In the genomic region with DNA sequence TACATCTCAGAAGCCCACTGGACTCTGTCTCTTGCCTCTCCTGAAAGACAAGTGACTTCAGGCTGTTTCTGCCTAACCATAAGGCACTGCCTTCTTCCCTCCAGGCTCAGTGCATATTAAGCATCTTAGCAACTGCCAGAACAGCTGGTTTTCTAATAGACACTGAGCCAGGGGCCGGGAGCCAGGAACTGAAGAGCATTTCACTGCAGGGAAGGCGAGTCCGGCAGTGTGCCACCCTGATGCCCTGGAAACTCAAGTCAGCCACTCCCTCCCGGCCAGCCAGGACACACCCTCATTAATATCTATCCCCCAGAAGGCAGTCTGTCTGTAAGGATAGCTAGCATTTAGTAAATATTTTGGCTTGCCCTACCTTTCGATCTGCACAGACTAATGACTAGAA, we compare ENCODE assay signal across 8 mouse cellular contexts. TPM values are rescaled to one million over a fixed set of nuclear protein-coding genes. Genes with fewer than 3 reads are reported as not detected.
DNase-seq lines count a peak whose midpoint lies in the region; ATAC-seq and TF ChIP-seq lines count a peak whose summit lies in the region.

No protein-coding gene starts in this region.

- no peaks in the 10 kb centered on the region for H3K27me3 ChIP-seq in midbrain, embryonic 16.5 days (ENCODE audit: control insufficient read depth, insufficient read depth, low read depth, low read length)
- H3K27me3 ChIP-seq in midbrain, embryonic 10.5 days (ENCODE audit: low read depth, poor library complexity, severe bottlenecking): no peaks in the 10 kb centered on the region
- H3K27me3 ChIP-seq in limb, embryonic 14.5 days (ENCODE audit: control insufficient read depth, insufficient read depth, low read length): no peaks in the 10 kb centered on the region
- H3K27me3 ChIP-seq in spleen, adult 2 months (ENCODE audit: control insufficient read depth, insufficient read depth, low read length): no peaks in the 10 kb centered on the region

- 0 out of 2 replicates have a peak, but pooled peaks have one; percentile 45 for ATAC-seq in midbrain, embryonic 16.5 days
- peak; percentile 68 for ATAC-seq in limb, embryonic 14.5 days (ENCODE audit: low FRiP score, low read depth)
- ATAC-seq in megakaryocyte, adult 5-6 weeks (ENCODE audit: poor library complexity, severe bottlenecking): no peak; the same call in 1 of the 2 replicates

- H3K4me1 ChIP-seq in midbrain, embryonic 16.5 days (ENCODE audit: control insufficient read depth, insufficient read depth, low read length): no peaks in the 10 kb centered on the region
- peaks cover 3% of the 10 kb centered on the region; the same call in 1 of the 2 replicates for H3K4me1 ChIP-seq in midbrain, embryonic 10.5 days
- peaks cover 13% of the 10 kb centered on the region for H3K4me1 ChIP-seq in limb, embryonic 14.5 days (ENCODE audit: control insufficient read depth, insufficient read depth, low read length)
- H3K4me1 ChIP-seq in spleen, adult 2 months (ENCODE audit: control insufficient read depth, insufficient read depth, insufficient read length): no peaks in the 10 kb centered on the region

- H3K4me2 ChIP-seq in midbrain, embryonic 16.5 days (ENCODE audit: low read length): no peak overlapping the region
- no peak overlapping the region for H3K4me2 ChIP-seq in limb, embryonic 14.5 days (replicated peaks; ENCODE audit: low read depth, low read length, severe bottlenecking)

- TF ChIP-seq POLR2A in limb, embryonic 14.5 days (IDR thresholded peaks at IDR 0.05; ENCODE audit: borderline replicate concordance, extremely low read depth, insufficient read depth, insufficient read length): no peak
- TF ChIP-seq POLR2A in spleen, adult 2 months (IDR thresholded peaks at IDR 0.05; ENCODE audit: low read depth, low read length): no peak

- H3K36me3 ChIP-seq in midbrain, embryonic 16.5 days (ENCODE audit: control insufficient read depth, insufficient read depth, low read length): no peaks in the 10 kb centered on the region; the same call in 1 of the 2 replicates
- no peaks in the 10 kb centered on the region for H3K36me3 ChIP-seq in midbrain, embryonic 10.5 days
- no peaks in the 10 kb centered on the region for H3K36me3 ChIP-seq in limb, embryonic 14.5 days (ENCODE audit: control insufficient read depth, insufficient read depth, low read length)
- peaks cover 4% of the 10 kb centered on the region; the same call in 1 of the 2 replicates for H3K36me3 ChIP-seq in spleen, adult 2 months (ENCODE audit: control insufficient read depth, insufficient read depth, low read length)

- H3K9me3 ChIP-seq in midbrain, embryonic 16.5 days (replicated peaks; ENCODE audit: control insufficient read depth, low read length, poor library complexity, severe bottlenecking): no peaks in the 10 kb centered on the region
- H3K9me3 ChIP-seq in midbrain, embryonic 10.5 days (replicated peaks): no peaks in the 10 kb centered on the region
- H3K9me3 ChIP-seq in limb, embryonic 14.5 days (ENCODE audit: control insufficient read depth, low read length): no peaks in the 10 kb centered on the region

- TF ChIP-seq CTCF in spleen, adult 2 months (IDR thresholded peaks at IDR 0.05; ENCODE audit: extremely low read depth, insufficient read depth, insufficient read length, insufficient replicate concordance): no peak

- H3K9ac ChIP-seq in midbrain, embryonic 16.5 days (ENCODE audit: low read depth, low read length): no peak overlapping the region
- no peak overlapping the region for H3K9ac ChIP-seq in limb, embryonic 14.5 days (ENCODE audit: low read depth, low read length, severe bottlenecking)

- peak; percentile 81 to 86 for DNase-seq in cerebellum, postnatal 10 days
- no peak for DNase-seq in cerebellum, adult 9-11 months
- no peak for DNase-seq in midbrain, embryonic 10.5 days (ENCODE audit: low spot score)
- peak; percentile 57 for DNase-seq in limb, embryonic 14.5 days (ENCODE audit: low spot score)
- DNase-seq in spleen, adult 2 months (ENCODE audit: low read depth in 1 of 2, low spot score in 2 of 2): no peak
- no peak for DNase-seq in urinary bladder, adult 2 months (ENCODE audit: low spot score)

- no peak overlapping the region for H3K4me3 ChIP-seq in midbrain, embryonic 16.5 days (ENCODE audit: low read depth, low read length)
- no peak overlapping the region for H3K4me3 ChIP-seq in midbrain, embryonic 10.5 days
- H3K4me3 ChIP-seq in limb, embryonic 14.5 days (replicated peaks; ENCODE audit: low read length): no peak overlapping the region
- no peak overlapping the region for H3K4me3 ChIP-seq in spleen, adult 2 months (ENCODE audit: extremely low read depth, insufficient read depth, insufficient read length)

- 48% methylated on average over 5 of the region's 5 CpGs for WGBS in midbrain, embryonic 16.5 days
- 78% methylated on average over 5 of the region's 5 CpGs for WGBS in midbrain, embryonic 10.5 days
- WGBS in limb, embryonic 14.5 days: 34% methylated on average over 5 of the region's 5 CpGs
- WGBS in spleen, adult 2 months: 79% methylated on average over 5 of the region's 5 CpGs

- no peak overlapping the region for H3K27ac ChIP-seq in midbrain, embryonic 16.5 days (ENCODE audit: low read length)
- H3K27ac ChIP-seq in midbrain, embryonic 10.5 days (replicated peaks): no peak overlapping the region
- H3K27ac ChIP-seq in limb, embryonic 14.5 days (replicated peaks; ENCODE audit: low read depth, low read length): peak overlapping the region; percentile 38; the same call in 1 of the 2 replicates
- 0 out of 2 replicates have a peak overlapping the region, but pooled peaks have one; percentile 44 for H3K27ac ChIP-seq in spleen, adult 2 months (ENCODE audit: insufficient read depth, low read length)

RNA-seq across cellular contexts. Expression of a gene that starts 12.1 kb away (rescaled TPM):
- 5.7 and 6.3 TPM in 2 replicates for polyA plus RNA-seq in midbrain, embryonic 16.5 days (2015; fragmentation: Nextera tagmentation; extraction: Ambion mirVana)
- polyA plus RNA-seq in midbrain, embryonic 10.5 days (2016; fragmentation: Nextera tagmentation; extraction: Ambion mirVana): 30.2 and 30.5 TPM in 2 replicates
- polyA plus RNA-seq in limb, embryonic 14.5 days (2012; rRNA removed): 10.1 and 11.5 TPM in 2 replicates
- polyA plus RNA-seq in limb, embryonic 14.5 days (2014; fragmentation: Nextera tagmentation; extraction: Ambion mirVana): 11.0 and 11.2 TPM in 2 replicates
- 1.5 and 2.3 TPM in 2 replicates for polyA plus RNA-seq in spleen, adult 2 months (2012; rRNA removed)
- 21.0 and 25.9 TPM in 2 replicates for total RNA-seq in megakaryocyte, adult 5-6 weeks (2015)
- total RNA-seq in megakaryocyte, adult 5-6 weeks (2017): 30.1 and 70.6 TPM in 2 replicates
- polyA plus RNA-seq in urinary bladder, adult 2 months (2012; rRNA removed): 0.86 and 1.4 TPM in 2 replicates

Comparison
In these comparisons a context has a peak if more than half of its experiments do, and no peak if none do; other contexts are left out.
1. DNase-seq: peak in cerebellum, postnatal 10 days (2 of 2) and limb, embryonic 14.5 days (single experiment); none in cerebellum, adult 9-11 months (single experiment), midbrain, embryonic 10.5 days (single experiment), spleen, adult 2 months (0 of 2) and urinary bladder, adult 2 months (single experiment).
2. H3K27ac ChIP-seq: peak in limb, embryonic 14.5 days (single experiment) and spleen, adult 2 months (single experiment); none in midbrain, embryonic 16.5 days (single experiment) and midbrain, embryonic 10.5 days (single experiment).